Mouse (Mus musculus): ENCODE measurements around the gene Serpinb3a.

- TF ChIP-seq EP300 (IDR thresholded peaks at IDR 0.05; ENCODE audit: low read depth), result no peak
- peak; percentile 49 for TF ChIP-seq CTCF (IDR thresholded peaks at IDR 0.05; ENCODE audit: low read depth)
These were observed 37.6 kb downstream of the Serpinb3a start for GRCm38 (mm10) chr1:107014530-107014929.
